Mouse (Mus musculus): Measurements from ENCODE around the gene C1ql2. TPM values are rescaled to one million over a fixed set of nuclear protein-coding genes. Genes with fewer than 3 reads are reported as not detected.

The C1ql2 gene
- polyA plus RNA-seq (2016; fragmentation: Nextera tagmentation; extraction: Ambion mirVana) = 0.13 and 0.40 TPM in 2 replicates

DNA sequence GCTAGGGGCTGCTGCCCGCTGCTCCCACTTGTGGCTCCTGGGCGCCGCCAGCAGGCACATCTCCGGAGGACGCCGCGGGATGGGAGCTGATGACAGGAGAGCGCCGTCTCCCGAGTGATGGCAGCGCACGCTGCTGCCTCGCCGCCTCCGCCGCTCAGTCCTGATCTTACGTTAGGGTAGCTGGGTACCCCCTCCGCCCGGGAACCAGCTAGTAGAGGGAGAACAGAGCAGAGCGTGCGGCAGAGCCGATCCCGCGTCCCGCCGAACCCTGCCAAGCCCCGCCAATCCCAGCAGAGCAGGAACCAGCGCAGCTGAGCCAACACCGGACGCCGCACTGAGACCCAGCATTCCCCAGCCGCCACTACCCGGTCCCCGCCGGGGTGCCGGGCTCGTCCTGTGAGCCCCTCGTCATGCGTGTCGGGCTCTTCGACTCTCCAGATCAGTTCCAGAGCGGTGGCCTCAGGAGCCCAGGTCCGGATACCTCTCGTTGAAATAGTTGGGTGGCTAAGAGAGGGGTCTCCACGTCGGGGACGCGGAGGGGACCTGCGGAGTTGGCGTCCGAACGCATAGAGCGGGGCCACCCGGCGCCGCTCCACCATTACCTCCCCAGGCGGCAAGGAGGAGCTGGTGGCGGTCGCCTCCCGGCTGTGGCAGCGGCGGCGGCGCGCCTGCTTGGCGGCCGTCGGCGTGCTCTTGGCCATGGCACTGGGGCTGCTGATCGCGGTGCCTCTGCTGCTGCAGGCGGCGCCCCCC is at the start of gene C1ql2:
Gene C1ql2 (plus strand): TSS at position 164 of the 753 bp plus-strand sequence.
- H3K9ac ChIP-seq = no peak within 1 kb of the TSS
- ATAC-seq (ENCODE audit: low FRiP score) = peak; percentile 56
- no peaks in the 10 kb centered on the region for H3K9me3 ChIP-seq
- peak within 1 kb of the TSS; percentile 59 for H3K4me2 ChIP-seq
- H3K27ac ChIP-seq = no peak within 1 kb of the TSS
- no peaks in the 10 kb centered on the region for H3K36me3 ChIP-seq (replicated peaks)
- peak within 1 kb of the TSS; percentile 40 for H3K4me3 ChIP-seq (replicated peaks)
- peaks cover 97% of the 10 kb centered on the region for H3K27me3 ChIP-seq
- H3K4me1 ChIP-seq = peaks cover 36% of the 10 kb centered on the region
- under 1% methylated on average over 69 of the region's 73 CpGs for WGBS

DNA sequence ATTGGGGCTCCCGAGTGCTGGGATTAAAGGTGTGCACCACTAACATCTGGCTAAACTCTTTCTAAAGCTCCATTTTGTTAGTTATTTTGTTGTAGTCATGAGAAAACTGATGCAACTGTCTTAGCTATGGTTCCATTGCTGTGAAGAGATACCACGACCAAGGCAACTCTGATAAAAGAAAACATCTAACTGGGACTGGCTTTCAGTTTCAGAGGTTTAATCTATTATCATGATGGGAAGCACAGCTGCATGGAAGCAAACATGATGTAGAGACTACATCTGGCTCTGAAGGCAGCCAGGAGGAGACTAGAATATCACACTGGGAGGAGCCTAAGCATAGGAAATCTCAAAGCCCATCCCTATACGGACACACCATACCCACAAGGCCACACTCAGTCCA is 48.7 kb upstream of the C1ql2 start:
- Histone ChIP-seq H3K4me3 (replicated peaks) (no peak overlapping the region), H3K4me2 (no peak overlapping the region), H3K27ac (no peak overlapping the region), H3K9ac (no peak overlapping the region), H3K4me1 (no peaks in the 10 kb centered on the region), H3K9me3 (no peaks in the 10 kb centered on the region), H3K27me3 (no peaks in the 10 kb centered on the region), H3K36me3 (replicated peaks) (no peaks in the 10 kb centered on the region)
- ATAC-seq (ENCODE audit: low FRiP score) = 0 out of 2 replicates have a peak, but pooled peaks have one; percentile 27
- WGBS = 90% methylated on average over 3 of the region's 3 CpGs

DNA sequence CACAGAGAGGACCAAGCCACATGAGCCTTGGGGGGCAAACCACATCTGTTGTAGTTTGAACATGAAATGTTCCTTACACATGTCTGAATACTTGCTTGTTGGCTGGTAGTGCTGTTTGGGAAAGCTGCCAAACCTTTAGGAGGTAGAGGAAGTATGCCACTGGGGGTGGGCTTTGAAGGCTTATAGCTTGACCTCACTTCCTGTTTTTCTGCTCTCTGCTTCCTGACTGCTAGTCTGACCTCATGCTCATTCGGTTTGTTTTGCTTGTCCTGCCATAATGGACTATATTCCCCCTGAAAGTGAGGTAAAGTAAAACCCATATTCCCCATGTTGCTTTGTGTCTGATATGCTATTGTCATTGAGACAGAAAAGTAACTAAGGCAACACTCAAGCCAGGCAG is 46.6 kb upstream of the C1ql2 start:
- no peaks in the 10 kb centered on the region for H3K9me3 ChIP-seq
- 93% methylated on average over 1 of the region's 1 CpGs for WGBS
- H3K4me2 ChIP-seq = no peak overlapping the region
- H3K9ac ChIP-seq = no peak overlapping the region
- H3K27me3 ChIP-seq = no peaks in the 10 kb centered on the region
- no peaks in the 10 kb centered on the region for H3K4me1 ChIP-seq
- no peaks in the 10 kb centered on the region for H3K36me3 ChIP-seq (replicated peaks)
- no peak overlapping the region for H3K27ac ChIP-seq
- no peak overlapping the region for H3K4me3 ChIP-seq (replicated peaks)
- ATAC-seq (ENCODE audit: low FRiP score) = no peak

DNA sequence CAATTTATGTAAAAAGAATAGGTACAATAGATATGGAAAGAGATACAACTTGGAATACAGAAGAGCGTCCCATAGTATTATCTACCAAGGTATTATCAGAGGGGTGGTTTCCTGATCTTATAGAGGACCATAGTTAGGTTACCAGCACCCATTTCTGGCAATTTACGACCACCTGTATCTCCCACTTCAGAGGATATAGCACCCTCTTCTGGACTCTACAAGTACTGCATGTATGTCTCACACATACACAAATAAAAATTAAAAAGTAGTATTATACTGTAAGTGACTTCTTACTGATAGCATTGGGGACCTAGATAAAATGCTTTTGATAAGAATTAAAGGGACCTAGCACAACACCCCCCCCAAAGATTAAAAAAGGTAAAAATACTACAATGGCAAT is 43.4 kb upstream of the C1ql2 start:
- Histone ChIP-seq H3K4me3 (replicated peaks) (no peak overlapping the region), H3K36me3 (replicated peaks) (no peaks in the 10 kb centered on the region), H3K4me1 (no peaks in the 10 kb centered on the region), H3K27me3 (no peaks in the 10 kb centered on the region), H3K9ac (no peak overlapping the region), H3K27ac (no peak overlapping the region), H3K4me2 (no peak overlapping the region), H3K9me3 (no peaks in the 10 kb centered on the region)
- no peak for ATAC-seq (ENCODE audit: low FRiP score)
- 91% methylated on average over 2 of the region's 2 CpGs for WGBS

DNA sequence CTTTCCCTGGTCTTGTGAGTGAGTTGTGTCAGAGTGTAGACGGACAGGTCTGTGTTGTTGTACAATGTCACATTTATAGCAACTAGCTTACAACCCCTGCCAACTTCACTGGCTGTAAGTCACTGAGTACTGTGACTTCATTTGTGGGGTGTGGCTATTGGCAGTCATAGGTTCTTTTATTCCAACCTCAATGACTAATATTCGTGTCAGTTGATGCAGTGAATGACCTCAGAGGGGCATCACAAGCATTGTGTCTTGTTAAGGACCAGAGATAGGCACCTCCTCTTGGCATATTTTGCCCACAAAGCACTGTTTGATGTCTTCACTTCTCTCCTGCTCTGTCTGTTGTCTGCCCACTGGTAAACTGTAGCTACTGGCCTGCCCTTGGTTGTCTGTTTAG is 34.6 kb upstream of the C1ql2 start:
- Histone ChIP-seq H3K9me3 (no peaks in the 10 kb centered on the region), H3K4me1 (no peaks in the 10 kb centered on the region), H3K27me3 (no peaks in the 10 kb centered on the region), H3K9ac (no peak overlapping the region), H3K4me3 (replicated peaks) (no peak overlapping the region), H3K27ac (no peak overlapping the region), H3K4me2 (no peak overlapping the region), H3K36me3 (replicated peaks) (no peaks in the 10 kb centered on the region)
- 76% methylated on average over 2 of the region's 2 CpGs for WGBS
- ATAC-seq (ENCODE audit: low FRiP score) = no peak

DNA sequence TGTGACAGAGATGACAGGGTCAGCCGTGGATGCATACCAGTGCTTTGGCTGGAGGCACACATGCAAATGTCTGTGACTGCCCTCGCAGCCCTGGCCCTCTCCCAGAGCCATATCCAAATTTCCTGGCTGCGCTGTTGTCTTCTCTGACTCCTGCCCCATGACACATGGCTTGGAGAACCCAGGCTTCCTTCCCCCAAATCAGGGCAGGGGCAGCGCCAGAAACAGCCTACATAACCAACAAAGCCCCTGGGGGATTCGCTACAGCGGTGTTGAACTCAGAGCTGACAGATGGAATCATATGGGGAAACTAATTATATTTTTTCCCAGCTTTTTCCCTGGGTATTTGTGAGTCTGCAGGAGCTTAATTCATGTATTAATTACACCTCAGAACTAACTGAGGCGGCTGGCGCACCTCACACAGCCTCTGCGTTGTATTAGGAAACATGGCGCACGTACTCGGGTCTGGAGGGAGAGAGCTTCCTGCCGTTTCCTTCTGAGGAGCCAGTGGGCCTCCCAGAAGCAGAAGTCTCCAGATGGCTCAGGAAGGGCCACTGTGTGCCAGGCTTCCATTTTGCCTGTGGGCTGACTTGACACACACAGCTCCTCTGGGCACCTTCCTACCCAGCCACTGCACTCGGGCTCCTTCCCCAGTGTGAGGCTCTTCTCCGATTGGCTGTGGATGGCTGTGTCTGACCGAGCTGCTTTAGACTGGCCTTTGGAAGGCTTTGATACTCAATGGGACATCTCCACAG is 18.9 kb upstream of the C1ql2 start:
- no peak overlapping the region for H3K4me3 ChIP-seq (replicated peaks)
- H3K9me3 ChIP-seq = no peaks in the 10 kb centered on the region
- no peaks in the 10 kb centered on the region for H3K27me3 ChIP-seq
- H3K9ac ChIP-seq = no peak overlapping the region
- ATAC-seq (ENCODE audit: low FRiP score) = peak; percentile 53; the same call in 1 of the 2 replicates
- no peak overlapping the region for H3K4me2 ChIP-seq
- H3K4me1 ChIP-seq = no peaks in the 10 kb centered on the region
- WGBS = 78% methylated on average over 16 of the region's 16 CpGs
- H3K27ac ChIP-seq = peak overlapping the region; percentile 36; the same call in 1 of the 2 replicates
- H3K36me3 ChIP-seq (replicated peaks) = no peaks in the 10 kb centered on the region

DNA sequence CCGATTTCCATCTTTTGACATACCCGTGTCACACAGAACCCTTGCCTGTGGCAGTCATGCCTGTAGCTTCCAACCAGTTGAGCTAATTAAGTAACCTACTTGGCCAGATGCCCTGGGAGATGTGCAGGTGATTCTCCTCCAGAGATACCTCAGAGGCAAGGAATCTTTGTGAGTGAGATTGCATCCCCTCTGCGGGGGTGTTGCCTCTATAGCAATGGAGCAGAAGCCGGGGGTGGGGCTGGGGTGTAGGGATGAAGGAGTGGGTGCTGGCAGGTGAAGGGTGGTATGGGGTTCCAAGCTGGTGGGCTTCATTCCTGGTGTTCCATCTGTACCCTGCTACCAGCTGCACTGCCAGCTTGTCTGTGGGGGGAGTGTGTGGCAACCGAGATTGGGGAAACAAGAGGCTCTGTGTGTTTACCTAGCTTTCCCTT is 17.2 kb upstream of the C1ql2 start:
- Histone ChIP-seq H3K4me2 (no peak overlapping the region), H3K27me3 (no peaks in the 10 kb centered on the region), H3K9ac (no peak overlapping the region), H3K9me3 (no peaks in the 10 kb centered on the region), H3K27ac (no peak overlapping the region), H3K4me1 (no peaks in the 10 kb centered on the region), H3K36me3 (replicated peaks) (no peaks in the 10 kb centered on the region), H3K4me3 (replicated peaks) (no peak overlapping the region)
- WGBS = 92% methylated on average over 5 of the region's 5 CpGs
- no peak for ATAC-seq (ENCODE audit: low FRiP score)

DNA sequence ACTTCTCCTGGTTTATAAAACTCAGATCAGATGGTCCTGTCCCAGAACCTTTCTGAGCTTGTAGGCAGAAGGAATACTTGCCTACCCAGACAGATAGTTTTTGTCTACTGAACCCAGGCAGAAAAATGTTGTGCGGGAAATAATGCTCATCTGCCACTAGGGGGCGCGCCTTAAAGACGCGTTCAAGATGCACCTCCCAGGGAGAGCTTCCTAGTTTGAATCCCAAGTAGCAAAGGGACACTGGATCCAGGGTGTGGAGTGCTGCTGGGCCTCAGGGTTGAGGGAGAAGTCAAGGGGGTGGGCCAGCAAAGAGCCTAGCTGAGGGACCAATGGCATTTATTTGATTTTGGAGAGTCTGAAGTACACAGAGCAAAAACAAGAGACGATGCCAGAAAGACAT is 12.7 kb upstream of the C1ql2 start:
- Histone ChIP-seq H3K36me3 (replicated peaks) (no peaks in the 10 kb centered on the region), H3K4me1 (no peaks in the 10 kb centered on the region), H3K4me3 (replicated peaks) (no peak overlapping the region), H3K4me2 (no peak overlapping the region), H3K27me3 (no peaks in the 10 kb centered on the region), H3K9ac (no peak overlapping the region), H3K9me3 (no peaks in the 10 kb centered on the region), H3K27ac (no peak overlapping the region)
- WGBS = 19% methylated on average over 6 of the region's 6 CpGs
- ATAC-seq (ENCODE audit: low FRiP score) = no peak

DNA sequence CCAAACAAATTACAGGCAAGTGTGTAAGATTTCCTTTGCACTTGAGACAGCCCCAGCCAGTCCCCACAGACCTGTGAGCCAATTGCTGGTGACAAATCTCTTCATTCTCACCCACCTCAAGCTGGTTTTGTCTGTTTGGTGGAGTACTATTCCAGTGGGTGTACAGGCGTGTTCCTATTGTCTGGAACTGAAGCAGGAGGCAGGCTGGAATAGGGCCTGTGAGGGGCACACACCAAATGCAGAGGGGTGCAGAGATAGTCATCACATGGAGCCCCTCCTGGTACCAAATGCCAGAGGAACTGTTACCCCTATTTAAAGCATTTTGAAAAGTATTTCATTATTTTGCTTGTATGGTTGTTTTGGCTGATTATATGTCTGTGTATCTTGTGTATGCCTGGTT is 12.2 kb upstream of the C1ql2 start:
- Histone ChIP-seq H3K36me3 (replicated peaks) (no peaks in the 10 kb centered on the region), H3K9me3 (no peaks in the 10 kb centered on the region)
- WGBS = 59% methylated on average over 1 of the region's 1 CpGs

DNA sequence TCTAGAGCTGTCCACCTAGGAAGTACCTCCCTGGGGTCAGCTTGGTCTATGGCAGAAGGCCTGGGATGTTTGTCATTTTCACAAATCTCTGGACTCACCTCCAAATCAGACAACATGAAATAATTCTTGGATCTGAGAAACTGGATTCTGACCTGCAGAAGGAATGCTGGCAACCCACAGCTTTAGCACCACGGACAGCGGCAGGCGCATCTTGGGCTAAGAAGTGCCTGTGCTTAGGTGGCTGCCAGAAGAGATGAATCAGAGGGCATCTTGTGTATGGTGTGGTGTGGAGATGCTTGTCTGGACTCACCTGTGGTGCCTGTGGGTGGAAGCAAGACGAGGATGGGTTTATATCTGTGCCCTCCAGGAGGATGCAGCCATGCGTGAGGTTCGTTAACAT is 8.5 kb upstream of the C1ql2 start:
- Histone ChIP-seq H3K4me2 (no peak overlapping the region), H3K4me3 (replicated peaks) (no peak overlapping the region), H3K27me3 (peaks cover 29% of the 10 kb centered on the region), H3K9ac (no peak overlapping the region), H3K4me1 (no peaks in the 10 kb centered on the region), H3K36me3 (replicated peaks) (no peaks in the 10 kb centered on the region), H3K9me3 (no peaks in the 10 kb centered on the region), H3K27ac (no peak overlapping the region)
- WGBS = 41% methylated on average over 6 of the region's 6 CpGs
- ATAC-seq (ENCODE audit: low FRiP score) = no peak

More for the DNA sequence above, 12.2 kb upstream of the C1ql2 start:
- Histone ChIP-seq H3K27me3 (no peaks in the 10 kb centered on the region), H3K4me3 (replicated peaks) (no peak overlapping the region), H3K4me1 (no peaks in the 10 kb centered on the region), H3K27ac (no peak overlapping the region), H3K4me2 (no peak overlapping the region), H3K9ac (no peak overlapping the region)
- ATAC-seq (ENCODE audit: low FRiP score) = no peak

DNA sequence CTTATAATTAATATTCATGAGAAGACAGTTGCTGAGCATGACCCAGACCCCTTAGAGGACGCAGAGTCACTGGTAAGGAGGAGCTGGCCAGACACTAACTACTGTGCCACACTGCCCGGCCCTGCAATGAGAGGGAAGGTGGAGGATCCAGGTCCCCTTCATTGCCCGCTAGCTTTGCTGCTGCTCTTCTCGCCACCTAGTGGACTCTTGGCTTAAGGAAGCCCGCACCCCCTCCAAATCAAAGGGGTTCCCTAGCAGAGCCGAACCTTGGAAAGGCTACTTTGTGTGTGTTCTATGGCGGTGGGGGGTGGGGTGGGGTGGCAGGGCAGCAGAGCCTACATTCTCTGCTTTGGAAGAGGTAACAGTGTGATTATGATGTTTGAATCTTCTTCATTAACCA is 2.4 kb upstream of the C1ql2 start:
- no peak for ATAC-seq (ENCODE audit: low FRiP score)
- 23% methylated on average over 7 of the region's 7 CpGs for WGBS

DNA sequence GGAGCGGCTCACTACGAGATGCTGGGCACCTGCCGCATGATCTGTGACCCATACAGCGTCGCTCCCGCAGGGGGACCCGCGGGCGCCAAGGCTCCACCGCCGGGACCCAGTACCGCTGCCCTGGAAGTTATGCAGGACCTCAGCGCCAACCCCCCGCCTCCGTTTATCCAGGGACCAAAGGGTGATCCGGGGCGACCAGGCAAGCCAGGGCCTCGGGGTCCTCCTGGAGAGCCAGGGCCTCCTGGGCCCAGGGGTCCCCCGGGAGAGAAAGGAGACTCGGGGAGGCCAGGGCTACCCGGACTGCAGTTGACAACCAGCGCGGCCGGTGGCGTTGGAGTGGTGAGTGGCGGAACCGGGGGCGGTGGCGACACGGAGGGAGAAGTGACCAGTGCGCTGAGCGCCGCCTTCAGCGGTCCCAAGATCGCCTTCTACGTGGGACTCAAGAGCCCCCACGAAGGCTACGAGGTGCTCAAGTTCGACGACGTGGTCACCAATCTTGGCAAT is 842 bp downstream of the C1ql2 start:
- no peak overlapping the region for H3K9ac ChIP-seq

More for the DNA sequence above, 2.4 kb upstream of the C1ql2 start:
- Histone ChIP-seq H3K4me1 (peaks cover 27% of the 10 kb centered on the region), H3K27ac (no peak overlapping the region), H3K4me3 (replicated peaks) (no peak overlapping the region), H3K36me3 (replicated peaks) (no peaks in the 10 kb centered on the region), H3K27me3 (peaks cover 90% of the 10 kb centered on the region), H3K4me2 (no peak overlapping the region), H3K9ac (no peak overlapping the region), H3K9me3 (no peaks in the 10 kb centered on the region)

More for the DNA sequence above, 842 bp downstream of the C1ql2 start:
- no peak overlapping the region for H3K27ac ChIP-seq
- H3K4me3 ChIP-seq (replicated peaks) = peak overlapping the region; percentile 40
- H3K9me3 ChIP-seq = no peaks in the 10 kb centered on the region
- peak overlapping the region; percentile 59 for H3K4me2 ChIP-seq
- H3K27me3 ChIP-seq = peaks cover 97% of the 10 kb centered on the region
- H3K4me1 ChIP-seq = peaks cover 36% of the 10 kb centered on the region
- under 1% methylated on average over 34 of the region's 41 CpGs for WGBS
- ATAC-seq (ENCODE audit: low FRiP score) = 0 out of 2 replicates have a peak, but pooled peaks have one; percentile 22
- H3K36me3 ChIP-seq (replicated peaks) = no peaks in the 10 kb centered on the region

Data from forebrain, embryonic 12.5 days (tissue).